Mouse (Mus musculus) left cerebral cortex, postnatal 36 days (tissue): ENCODE measurements around the gene Tmub1. TPM values are rescaled to one million over a fixed set of nuclear protein-coding genes. Genes with fewer than 3 reads are reported as not detected.

Experiments
- DNase-seq, 2 experiments: peaks; one replicate each; pipeline ENCODE4 v3.0.0; 2021 to 2022; ENCODE audit warnings: low spot score in 2 of 2, mixed read lengths in 1 of 2
- intact Hi-C: fragments of 180-260 bp; cut with DNase I; formaldehyde crosslinking; loops from one replicate; pipeline ENCODE4 v1.15.1; 2025
- total RNA-seq, 2 experiments: library from RNA; stranded (reverse); gene quantifications; 2 replicates each; pipeline ENCODE4 v1.2.3; 2021

The Tmub1 gene
- total RNA-seq, 2 experiments from 2014 or later, result 24.8 to 32.5 TPM

GRCm38 (mm10) chr5:24466762-24467161 lies 19.1 kb upstream of the Tmub1 start:
- intact Hi-C loops, result no loop called here
- no peak for DNase-seq

GRCm38 (mm10) chr5:24455613-24456012 lies 8.0 kb upstream of the Tmub1 start:
- intact Hi-C loops, result no loop called here
- DNase-seq, result no peak

GRCm38 (mm10) chr5:24455076-24455475 lies 7.4 kb upstream of the Tmub1 start:
- intact Hi-C loops, result no loop called here
- no peak for DNase-seq

GRCm38 (mm10) chr5:24453985-24454303 lies 6.3 kb upstream of the Tmub1 start:
- intact Hi-C loops, result no loop called here
- DNase-seq, result no peak

- no peak for DNase-seq
- intact Hi-C loops, result no loop called here
These were observed 5.8 kb upstream of the Tmub1 start for GRCm38 (mm10) chr5:24453283-24453984.

GRCm38 (mm10) chr5:24452691-24453233 lies 5.1 kb upstream of the Tmub1 start:
- DNase-seq, result no peak
- intact Hi-C loops, result no loop called here

- peak; percentile 45 to 54 for DNase-seq
- intact Hi-C loops, result no loop called here
These were observed 4.5 kb upstream of the Tmub1 start, which contains the start of gene Agap3 for GRCm38 (mm10) chr5:24452030-24452690. Gene Agap3 (plus strand): TSS chr5:24452177.

- peak; percentile 84 to 91 for DNase-seq
- intact Hi-C loops, result loop anchor here (1.0 kb wide), 1 partner anchor 26 kb away; no protein-coding TSS in a partner anchor
These were observed 3.8 kb upstream of the Tmub1 start for GRCm38 (mm10) chr5:24451264-24452029.

- DNase-seq, result no peak
- intact Hi-C loops, result no loop called here
These were observed 1.0 kb downstream of the Tmub1 start for GRCm38 (mm10) chr5:24446630-24447029.

- DNase-seq, result no peak
- intact Hi-C loops, result no loop called here
These were observed 2.1 kb downstream of the Tmub1 start for GRCm38 (mm10) chr5:24445428-24446080.

- DNase-seq, result peak; percentile 94 to 97
- intact Hi-C loops, result no loop called here
These were observed 2.8 kb downstream of the Tmub1 start, which contains the start of gene Fastk for GRCm38 (mm10) chr5:24444746-24445427. Gene Fastk (minus strand): TSS chr5:24445287.

GRCm38 (mm10) chr5:24443927-24444326 lies 3.7 kb downstream of the Tmub1 start:
- intact Hi-C loops, result no loop called here

GRCm38 (mm10) chr5:24443204-24443603 lies 4.5 kb downstream of the Tmub1 start:
- no peak for DNase-seq
- intact Hi-C loops, result no loop called here

More at GRCm38 (mm10) chr5:24443927-24444326, 3.7 kb downstream of the Tmub1 start:
- no peak for DNase-seq

GRCm38 (mm10) chr5:24442029-24442428 lies 5.6 kb downstream of the Tmub1 start:
- DNase-seq, result no peak
- intact Hi-C loops, result no loop called here

- intact Hi-C loops, result no loop called here
- DNase-seq, result no peak
These were observed 6.5 kb downstream of the Tmub1 start for GRCm38 (mm10) chr5:24441187-24441586.

- intact Hi-C loops, result no loop called here
These were observed 13.7 kb downstream of the Tmub1 start for GRCm38 (mm10) chr5:24433993-24434392.

GRCm38 (mm10) chr5:24428596-24428995 lies 19.1 kb downstream of the Tmub1 start:
- no peak for DNase-seq
- intact Hi-C loops, result no loop called here

More at GRCm38 (mm10) chr5:24433993-24434392, 13.7 kb downstream of the Tmub1 start:
- no peak for DNase-seq

- intact Hi-C loops, result no loop called here
- no peak for DNase-seq
These were observed 19.7 kb downstream of the Tmub1 start for GRCm38 (mm10) chr5:24427981-24428402.

GRCm38 (mm10) chr5:24427285-24427633 lies 20.4 kb downstream of the Tmub1 start:
- DNase-seq, result no peak
- intact Hi-C loops, result no loop called here
